Mouse (Mus musculus) erythroblast, embryonic 14.5 days (primary cell): Measurements from ENCODE around the gene Mamdc2.

Source experiments
- GATA1 ChIP-seq: IDR thresholded peaks from 2 replicates; pipeline ENCODE4 v1.6.1; 2012; ENCODE audit warnings: low read length, inconsistent platforms, mixed read lengths
- TAL1 ChIP-seq: IDR thresholded peaks from 3 replicates; pipeline ENCODE4 v1.6.1; 2012; ENCODE audit warnings: low read length, inconsistent platforms, mixed read lengths

DNA sequence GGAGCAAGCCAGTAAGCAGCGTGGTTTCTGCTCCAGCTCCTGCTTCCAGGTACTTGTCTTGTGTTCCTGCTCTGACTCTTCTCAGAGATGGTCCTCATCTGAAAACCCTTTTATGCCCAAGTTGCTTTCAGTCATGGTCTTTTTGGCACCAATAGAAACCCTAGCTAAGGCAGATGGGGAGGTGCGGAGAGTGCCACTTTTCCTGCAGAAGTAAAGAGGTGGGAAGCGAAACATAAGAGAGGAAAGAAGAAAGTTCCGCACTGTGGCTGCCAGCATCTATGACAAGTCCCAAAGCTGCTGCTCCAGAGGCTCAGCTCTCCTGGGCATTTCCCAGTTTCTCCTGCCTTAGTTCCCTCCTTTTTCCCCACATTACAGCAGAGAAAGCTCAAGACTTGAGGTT, 67.3 kb downstream of the Mamdc2 start:
- TF ChIP-seq GATA1 (no peak), TAL1 (no peak)
